Mouse (Mus musculus): Measurements from ENCODE around the gene A630023A22Rik. TPM values are rescaled to one million over a fixed set of nuclear protein-coding genes. Genes with fewer than 3 reads are reported as not detected.

The A630023A22Rik gene
- polyA plus RNA-seq, 1 experiment from 2014 or later = 0.49 TPM

GRCm38 (mm10) chr14:34080321-34080997 is 22.1 kb downstream of the A630023A22Rik start:
- Histone ChIP-seq H3K27ac (no peak overlapping the region), H3K4me3 (replicated peaks) (no peak overlapping the region), H3K4me2 (no peak overlapping the region), H3K27me3 (no peaks in the 10 kb centered on the region), H3K9ac (no peak overlapping the region), H3K9me3 (replicated peaks) (no peaks in the 10 kb centered on the region), H3K36me3 (no peaks in the 10 kb centered on the region), H3K4me1 (no peaks in the 10 kb centered on the region)
- 10% methylated on average over 11 of the region's 11 CpGs for WGBS
- peak; percentile 82 for ATAC-seq (replicated peaks; ENCODE audit: low FRiP score)

- ATAC-seq (replicated peaks; ENCODE audit: low FRiP score) = no peak
- 77% methylated on average over 4 of the region's 4 CpGs for WGBS
- Histone ChIP-seq H3K36me3 (no peaks in the 10 kb centered on the region), H3K9me3 (replicated peaks) (no peaks in the 10 kb centered on the region), H3K4me2 (no peak overlapping the region), H3K4me3 (replicated peaks) (no peak overlapping the region), H3K27me3 (no peaks in the 10 kb centered on the region), H3K27ac (no peak overlapping the region), H3K4me1 (peaks cover 8% of the 10 kb centered on the region), H3K9ac (no peak overlapping the region)
Measured at GRCm38 (mm10) chr14:34078293-34078692, 24.3 kb downstream of the A630023A22Rik start.

GRCm38 (mm10) chr14:34077222-34077621 is 25.3 kb downstream of the A630023A22Rik start:
- no peak overlapping the region for H3K4me2 ChIP-seq
- H3K9ac ChIP-seq = no peak overlapping the region
- ATAC-seq (replicated peaks; ENCODE audit: low FRiP score) = no peak
- peaks cover 10% of the 10 kb centered on the region for H3K4me1 ChIP-seq
- H3K4me3 ChIP-seq (replicated peaks) = no peak overlapping the region
- H3K27me3 ChIP-seq = no peaks in the 10 kb centered on the region
- H3K9me3 ChIP-seq (replicated peaks) = no peaks in the 10 kb centered on the region
- 59% methylated on average over 5 of the region's 5 CpGs for WGBS
- no peaks in the 10 kb centered on the region for H3K36me3 ChIP-seq
- H3K27ac ChIP-seq = no peak overlapping the region

- Histone ChIP-seq H3K4me3 (replicated peaks) (no peak overlapping the region), H3K36me3 (no peaks in the 10 kb centered on the region), H3K9ac (no peak overlapping the region), H3K4me1 (peaks cover 10% of the 10 kb centered on the region), H3K4me2 (no peak overlapping the region), H3K27me3 (no peaks in the 10 kb centered on the region), H3K27ac (no peak overlapping the region), H3K9me3 (replicated peaks) (no peaks in the 10 kb centered on the region)
- ATAC-seq (replicated peaks; ENCODE audit: low FRiP score) = no peak
- 44% methylated on average over 4 of the region's 4 CpGs for whole genome bisulfite sequencing
Measured at GRCm38 (mm10) chr14:34075346-34075745, 27.2 kb downstream of the A630023A22Rik start.

- Histone ChIP-seq H3K9ac (no peak overlapping the region), H3K4me2 (no peak overlapping the region), H3K27ac (no peak overlapping the region), H3K4me1 (peaks cover 10% of the 10 kb centered on the region), H3K36me3 (no peaks in the 10 kb centered on the region), H3K4me3 (replicated peaks) (no peak overlapping the region), H3K9me3 (replicated peaks) (no peaks in the 10 kb centered on the region), H3K27me3 (no peaks in the 10 kb centered on the region)
- WGBS = 64% methylated on average over 6 of the region's 6 CpGs
- ATAC-seq (replicated peaks; ENCODE audit: low FRiP score) = no peak; the same call in 1 of the 2 replicates
Measured at GRCm38 (mm10) chr14:34071665-34072064, 30.9 kb downstream of the A630023A22Rik start.

GRCm38 (mm10) chr14:34052516-34052915 is 50.0 kb downstream of the A630023A22Rik start, which contains the start of gene Antxrl:
Gene Antxrl, plus strand, starts transcription at chr14:34052707.
- Histone ChIP-seq H3K9me3 (replicated peaks) (no peaks in the 10 kb centered on the region), H3K4me1 (no peaks in the 10 kb centered on the region), H3K4me3 (replicated peaks) (no peak within 1 kb of the TSS), H3K4me2 (no peak within 1 kb of the TSS), H3K27ac (no peak within 1 kb of the TSS), H3K9ac (no peak within 1 kb of the TSS), H3K27me3 (no peaks in the 10 kb centered on the region), H3K36me3 (no peaks in the 10 kb centered on the region)
- ATAC-seq (replicated peaks; ENCODE audit: low FRiP score) = no peak
- WGBS = 76% methylated on average over 6 of the region's 6 CpGs

- WGBS = 70% methylated on average over 5 of the region's 5 CpGs
- no peak for ATAC-seq (replicated peaks; ENCODE audit: low FRiP score)
- Histone ChIP-seq H3K9me3 (replicated peaks) (no peaks in the 10 kb centered on the region), H3K9ac (no peak overlapping the region), H3K27me3 (no peaks in the 10 kb centered on the region), H3K36me3 (no peaks in the 10 kb centered on the region), H3K27ac (no peak overlapping the region), H3K4me3 (replicated peaks) (no peak overlapping the region), H3K4me2 (no peak overlapping the region), H3K4me1 (no peaks in the 10 kb centered on the region)
Measured at GRCm38 (mm10) chr14:34050101-34050779, 52.3 kb downstream of the A630023A22Rik start.

GRCm38 (mm10) chr14:34043341-34043740 is 59.2 kb downstream of the A630023A22Rik start:
- Histone ChIP-seq H3K4me2 (no peak overlapping the region), H3K9me3 (replicated peaks) (no peaks in the 10 kb centered on the region), H3K27ac (no peak overlapping the region), H3K9ac (no peak overlapping the region), H3K36me3 (no peaks in the 10 kb centered on the region), H3K4me3 (replicated peaks) (no peak overlapping the region), H3K4me1 (no peaks in the 10 kb centered on the region), H3K27me3 (no peaks in the 10 kb centered on the region)
- WGBS = 52% methylated on average over 3 of the region's 3 CpGs
- no peak for ATAC-seq (replicated peaks; ENCODE audit: low FRiP score)

GRCm38 (mm10) chr14:34041241-34041640 is 61.3 kb downstream of the A630023A22Rik start:
- 83% methylated on average over 4 of the region's 4 CpGs for WGBS
- no peaks in the 10 kb centered on the region for H3K9me3 ChIP-seq (replicated peaks)
- no peak overlapping the region for H3K4me2 ChIP-seq
- H3K9ac ChIP-seq = no peak overlapping the region
- ATAC-seq (replicated peaks; ENCODE audit: low FRiP score) = no peak
- H3K36me3 ChIP-seq = no peaks in the 10 kb centered on the region
- no peak overlapping the region for H3K27ac ChIP-seq
- no peak overlapping the region for H3K4me3 ChIP-seq (replicated peaks)
- no peaks in the 10 kb centered on the region for H3K27me3 ChIP-seq
- no peaks in the 10 kb centered on the region for H3K4me1 ChIP-seq

GRCm38 (mm10) chr14:34033841-34034610 is 68.5 kb downstream of the A630023A22Rik start:
- H3K4me3 ChIP-seq (replicated peaks) = no peak overlapping the region
- ATAC-seq (replicated peaks; ENCODE audit: low FRiP score) = no peak
- H3K9ac ChIP-seq = no peak overlapping the region
- H3K9me3 ChIP-seq (replicated peaks) = no peaks in the 10 kb centered on the region
- 82% methylated on average over 8 of the region's 8 CpGs for WGBS
- no peak overlapping the region for H3K27ac ChIP-seq
- no peaks in the 10 kb centered on the region for H3K36me3 ChIP-seq
- H3K4me1 ChIP-seq = no peaks in the 10 kb centered on the region
- no peak overlapping the region for H3K4me2 ChIP-seq
- H3K27me3 ChIP-seq = no peaks in the 10 kb centered on the region

GRCm38 (mm10) chr14:34026710-34027109 is 75.8 kb downstream of the A630023A22Rik start:
- Histone ChIP-seq H3K4me3 (replicated peaks) (no peak overlapping the region), H3K4me1 (no peaks in the 10 kb centered on the region), H3K4me2 (no peak overlapping the region), H3K27ac (no peak overlapping the region), H3K9me3 (replicated peaks) (peaks cover 7% of the 10 kb centered on the region; the same call in 1 of the 2 replicates), H3K9ac (no peak overlapping the region), H3K36me3 (no peaks in the 10 kb centered on the region), H3K27me3 (no peaks in the 10 kb centered on the region)
- ATAC-seq (replicated peaks; ENCODE audit: low FRiP score) = no peak
- WGBS = 81% methylated on average over 2 of the region's 2 CpGs

- no peaks in the 10 kb centered on the region for H3K36me3 ChIP-seq
- no peak overlapping the region for H3K4me3 ChIP-seq (replicated peaks)
- no peak overlapping the region for H3K27ac ChIP-seq
- no peaks in the 10 kb centered on the region for H3K9me3 ChIP-seq (replicated peaks)
- no peak overlapping the region for H3K4me2 ChIP-seq
- H3K9ac ChIP-seq = no peak overlapping the region
- ATAC-seq (replicated peaks; ENCODE audit: low FRiP score) = no peak
- H3K27me3 ChIP-seq = no peaks in the 10 kb centered on the region
- H3K4me1 ChIP-seq = no peaks in the 10 kb centered on the region
- 95% methylated on average over 2 of the region's 2 CpGs for WGBS
Measured at GRCm38 (mm10) chr14:34016938-34017337, 85.6 kb downstream of the A630023A22Rik start.

Data from kidney, embryonic 15.5 days (tissue).